Mouse (Mus musculus): ENCODE measurements at regions not wholly inside any gene's neighbourhood (a gene's known extent, or its start where the extent isn't known, plus 50 kb on each side); places are given as distances from the start of the nearest gene placed in this dataset.

GRCm38 (mm10) chr15:37061501-37061900 lies 53.9 kb upstream of the Zfp706 start:
- ATAC-seq (replicated peaks; ENCODE audit: low FRiP score, poor library complexity, severe bottlenecking) = no peak

- no peak for ATAC-seq (replicated peaks; ENCODE audit: low FRiP score, poor library complexity, severe bottlenecking)
Observed at GRCm38 (mm10) chr15:37060831-37061230, 53.3 kb upstream of the Zfp706 start.
